Mouse (Mus musculus) brain, embryonic 18.5 days (tissue): ENCODE data around the gene Gm42906.

Source experiments
- DNase-seq: peaks from one replicate; pipeline ENCODE4 v3.0.0-alpha.2; 2012; ENCODE audit warnings: low read depth, low spot score

Gm42906 gene

GRCm38 (mm10) chr5:151151549-151151948 is 276.4 kb downstream of the Gm42906 start:
- peak; percentile 12 for DNase-seq

- DNase-seq = no peak
Measured at GRCm38 (mm10) chr5:151149509-151149908, 278.5 kb downstream of the Gm42906 start.

- no peak for DNase-seq
Measured at GRCm38 (mm10) chr5:151148079-151148478, 279.9 kb downstream of the Gm42906 start.

GRCm38 (mm10) chr5:151145807-151146206 is 282.2 kb downstream of the Gm42906 start:
- no peak for DNase-seq

GRCm38 (mm10) chr5:151143955-151144354 is 284.0 kb downstream of the Gm42906 start:
- DNase-seq = no peak

GRCm38 (mm10) chr5:151142671-151143601 is 285.0 kb downstream of the Gm42906 start:
- peak; percentile 28 for DNase-seq

GRCm38 (mm10) chr5:151142241-151142640 is 285.7 kb downstream of the Gm42906 start:
- peak; percentile 8 for DNase-seq

GRCm38 (mm10) chr5:151137901-151138300 is 290.1 kb downstream of the Gm42906 start:
- DNase-seq = no peak

- no peak for DNase-seq
Measured at GRCm38 (mm10) chr5:151137311-151137710, 290.7 kb downstream of the Gm42906 start.

GRCm38 (mm10) chr5:151135965-151136364 is 292.0 kb downstream of the Gm42906 start:
- no peak for DNase-seq

- DNase-seq = no peak
Measured at GRCm38 (mm10) chr5:151135078-151135826, 292.7 kb downstream of the Gm42906 start.

- DNase-seq = no peak
Measured at GRCm38 (mm10) chr5:151134202-151134601, 293.8 kb downstream of the Gm42906 start.

GRCm38 (mm10) chr5:151133744-151134143 is 294.2 kb downstream of the Gm42906 start:
- no peak for DNase-seq

GRCm38 (mm10) chr5:151129762-151130161 is 298.2 kb downstream of the Gm42906 start:
- DNase-seq = no peak

- DNase-seq = no peak
Measured at GRCm38 (mm10) chr5:151127298-151127717, 300.7 kb downstream of the Gm42906 start.

- DNase-seq = no peak
Measured at GRCm38 (mm10) chr5:151126608-151127005, 301.4 kb downstream of the Gm42906 start.

GRCm38 (mm10) chr5:151125985-151126607 is 301.9 kb downstream of the Gm42906 start:
- DNase-seq = no peak

GRCm38 (mm10) chr5:151117846-151118245 is 310.1 kb downstream of the Gm42906 start:
- DNase-seq = no peak

GRCm38 (mm10) chr5:151116192-151116887 is 311.6 kb downstream of the Gm42906 start:
- DNase-seq = no peak

- no peak for DNase-seq
Measured at GRCm38 (mm10) chr5:151112743-151113142, 315.2 kb downstream of the Gm42906 start.

GRCm38 (mm10) chr5:151111080-151111871 is 316.7 kb downstream of the Gm42906 start:
- DNase-seq = no peak
